Mouse (Mus musculus) limb, embryonic 10.5 days (tissue): ENCODE results near the gene Rbfox1. TPM values are rescaled to one million over a fixed set of nuclear protein-coding genes. Genes with fewer than 3 reads are reported as not detected.

Experiments used
- DNase-seq: peaks from one replicate; pipeline ENCODE4 v3.0.0-alpha.2; 2017; ENCODE audit warnings: low spot score
- H3K27ac ChIP-seq: fragments of 300-500 bp; sonication (generic); 2 replicates; pipeline ENCODE4 v1.5.1; 2016; ENCODE audit warnings: mild to moderate bottlenecking
- H3K27me3 ChIP-seq: fragments of 300-500 bp; sonication (generic); 2 replicates; pipeline ENCODE4 v1.6.1; 2016; ENCODE audit warnings: low read depth, mild to moderate bottlenecking; ENCODE audit not compliant: poor library complexity, severe bottlenecking
- H3K36me3 ChIP-seq: fragments of 300-500 bp; sonication (generic); 2 replicates; pipeline ENCODE4 v1.6.1; 2016; ENCODE audit warnings: mild to moderate bottlenecking, moderate library complexity
- H3K4me1 ChIP-seq: fragments of 300-500 bp; sonication (generic); 2 replicates; pipeline ENCODE4 v1.6.1; 2016
- H3K4me3 ChIP-seq: fragments of 300-500 bp; sonication (generic); 2 replicates; pipeline ENCODE4 v1.5.1; 2016; ENCODE audit warnings: mild to moderate bottlenecking, moderate library complexity
- H3K9me3 ChIP-seq: fragments of 300-500 bp; sonication (generic); replicated peaks from 2 replicates; pipeline ENCODE4 v1.6.1; 2016; ENCODE audit warnings: mild to moderate bottlenecking
- WGBS: fragments of 180-500 bp; shearing (Covaris S2); methylation state at CpG from one replicate; pipeline ENCODE4 v1.1.7; 2016; 5-methylcytosine and 5-hydroxymethylcytosine counted together
- polyA plus RNA-seq: library from polyadenylated mRNA; unstranded; fragments of >200 nt; fragmentation: Nextera tagmentation; extraction: Ambion mirVana; gene quantifications from 2 replicates; pipeline ENCODE4 v1.2.1, GENCODE M21; 2016

Rbfox1 gene
- polyA plus RNA-seq, 1 experiment from 2014 or later: 0.64 TPM

DNA sequence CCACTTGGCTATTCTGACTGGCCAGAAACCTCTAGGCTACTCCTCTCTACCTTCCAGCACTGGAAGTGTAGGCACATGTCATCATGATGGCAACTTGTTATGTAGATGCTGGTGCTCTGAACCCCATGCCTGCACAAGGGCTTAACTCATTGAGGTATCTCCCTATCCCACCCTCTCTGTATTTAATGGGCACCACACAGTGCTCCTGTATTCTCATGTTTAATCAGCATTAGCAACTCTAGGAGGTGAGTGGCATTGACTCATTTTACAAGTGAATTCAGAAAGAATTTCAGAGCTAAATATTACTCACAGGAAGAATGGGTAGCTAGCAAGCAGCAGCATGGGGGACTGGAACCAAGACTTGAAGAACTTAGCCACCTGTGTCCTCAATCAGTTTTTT is 321.3 kb downstream of the Rbfox1 start:
- no peak overlapping the region for H3K27ac ChIP-seq
- H3K9me3 ChIP-seq: no peaks in the 10 kb centered on the region
- no peaks in the 10 kb centered on the region for H3K4me1 ChIP-seq
- no peaks in the 10 kb centered on the region for H3K36me3 ChIP-seq
- no peak for DNase-seq
- H3K27me3 ChIP-seq: no peaks in the 10 kb centered on the region
- no peak overlapping the region for H3K4me3 ChIP-seq

DNA sequence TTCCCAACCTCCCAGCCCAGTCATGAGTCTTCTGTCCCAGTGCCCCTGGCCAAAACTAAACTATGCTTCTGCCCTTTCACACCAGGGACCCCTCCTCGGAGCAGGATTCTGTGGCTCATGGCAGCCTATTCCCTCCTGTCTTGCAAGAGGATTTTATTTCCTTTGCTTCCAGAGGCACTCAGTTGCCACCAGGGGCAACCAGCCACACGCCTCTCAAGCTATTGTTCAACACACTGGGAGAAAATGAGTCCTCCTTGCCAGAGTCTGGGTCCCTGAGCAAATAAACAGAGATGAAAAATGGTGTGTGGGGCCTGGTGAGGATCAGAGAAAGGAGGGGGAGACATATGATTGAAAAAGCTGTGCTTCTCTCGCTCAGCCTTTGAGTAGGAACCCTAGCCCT is 327.8 kb downstream of the Rbfox1 start:
- Histone ChIP-seq H3K27ac (no peak overlapping the region), H3K4me1 (no peaks in the 10 kb centered on the region), H3K4me3 (no peak overlapping the region), H3K27me3 (no peaks in the 10 kb centered on the region), H3K36me3 (no peaks in the 10 kb centered on the region), H3K9me3 (no peaks in the 10 kb centered on the region)
- WGBS: 52% methylated on average over 3 of the region's 3 CpGs
- DNase-seq: no peak

DNA sequence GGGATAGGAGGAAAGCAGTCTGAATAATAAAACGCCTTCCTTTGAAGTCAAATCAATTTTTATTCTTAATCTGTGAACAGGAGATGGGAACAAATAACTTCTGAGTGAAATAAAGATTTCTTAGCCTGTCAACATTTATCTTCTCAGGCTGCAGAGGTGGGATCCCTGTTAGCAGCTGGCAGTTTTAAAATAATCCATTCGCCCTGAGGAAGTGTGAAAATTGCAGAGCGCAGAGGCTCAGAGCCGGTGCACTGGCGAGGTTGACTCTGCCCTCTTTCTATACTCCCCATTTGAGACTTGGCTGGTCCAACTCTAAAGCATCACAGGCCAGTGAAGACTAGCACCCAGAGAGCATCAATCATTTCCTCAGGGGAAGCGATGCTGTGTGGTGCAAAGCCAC is 342.3 kb downstream of the Rbfox1 start:
- no peaks in the 10 kb centered on the region for H3K27me3 ChIP-seq
- H3K27ac ChIP-seq: no peak overlapping the region
- no peak overlapping the region for H3K4me3 ChIP-seq
- 65% methylated on average over 6 of the region's 6 CpGs for WGBS
- H3K36me3 ChIP-seq: no peaks in the 10 kb centered on the region
- no peaks in the 10 kb centered on the region for H3K4me1 ChIP-seq
- no peaks in the 10 kb centered on the region for H3K9me3 ChIP-seq
- DNase-seq: no peak

DNA sequence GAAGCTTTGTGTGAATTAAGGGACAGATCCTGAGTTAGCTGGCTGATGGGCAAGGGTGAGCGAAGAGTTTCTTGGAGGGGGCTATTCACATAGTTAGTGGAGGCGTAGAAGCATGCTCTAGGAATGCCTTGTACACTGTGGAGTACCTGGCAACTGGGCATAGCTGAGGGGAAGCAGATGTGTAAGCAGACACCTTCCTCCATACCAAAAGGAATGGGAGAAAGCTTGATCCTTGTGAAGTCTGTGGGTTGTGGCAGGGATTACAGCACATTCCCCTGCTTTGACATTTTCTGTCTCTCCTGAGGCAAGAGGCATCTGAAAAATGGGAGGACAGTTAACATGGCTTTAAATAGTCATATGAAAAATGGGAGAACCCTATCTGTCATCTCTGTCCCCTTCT is 347.8 kb downstream of the Rbfox1 start:
- H3K27ac ChIP-seq: no peak overlapping the region
- 94% methylated on average over 2 of the region's 2 CpGs for WGBS
- no peak for DNase-seq

DNA sequence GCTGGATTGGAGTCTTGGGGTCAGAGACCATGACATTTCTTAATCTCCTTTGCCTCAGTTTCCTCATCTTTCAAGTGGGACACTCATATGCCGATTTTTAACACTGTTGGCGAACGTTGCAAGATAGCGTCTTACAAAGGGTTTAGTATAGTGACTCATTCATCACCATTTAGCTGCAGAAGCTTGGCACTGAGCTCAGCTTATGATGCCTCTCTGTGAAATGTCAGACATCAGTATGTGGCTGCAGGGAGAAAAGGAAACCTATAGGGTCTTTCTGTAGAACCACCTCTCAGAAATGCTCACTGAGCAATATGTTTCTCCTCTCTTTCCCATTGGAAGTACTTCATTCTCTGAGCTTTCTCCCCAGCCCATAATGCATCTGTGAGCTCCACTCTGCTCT is 356.2 kb downstream of the Rbfox1 start:
- no peak for DNase-seq
- 91% methylated on average over 4 of the region's 4 CpGs for WGBS
- Histone ChIP-seq H3K27ac (no peak overlapping the region), H3K4me3 (no peak overlapping the region), H3K27me3 (no peaks in the 10 kb centered on the region), H3K4me1 (no peaks in the 10 kb centered on the region), H3K9me3 (no peaks in the 10 kb centered on the region), H3K36me3 (no peaks in the 10 kb centered on the region)

More for the DNA sequence above, 347.8 kb downstream of the Rbfox1 start:
- Histone ChIP-seq H3K27me3 (no peaks in the 10 kb centered on the region), H3K9me3 (no peaks in the 10 kb centered on the region), H3K4me1 (no peaks in the 10 kb centered on the region), H3K4me3 (no peak overlapping the region), H3K36me3 (no peaks in the 10 kb centered on the region)

DNA sequence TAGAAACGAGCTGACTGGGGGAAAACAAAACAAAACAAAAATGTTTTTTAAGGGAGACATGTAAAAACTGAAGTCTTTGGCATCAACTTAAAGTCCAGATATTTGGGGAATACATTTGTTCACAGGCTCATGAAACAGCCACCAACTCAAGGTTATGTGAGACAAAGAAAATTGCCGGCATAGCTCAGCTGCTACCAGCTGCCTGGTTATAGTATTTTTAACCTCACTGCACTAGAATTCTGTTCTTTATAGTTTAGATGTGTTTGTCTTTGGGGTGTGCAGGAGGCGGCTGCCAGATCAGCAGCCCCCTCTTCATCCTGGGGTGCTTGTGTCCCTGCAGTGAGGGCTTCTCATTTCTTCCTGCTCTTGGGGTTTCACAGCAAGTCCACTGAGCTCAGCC is 357.3 kb downstream of the Rbfox1 start:
- Histone ChIP-seq H3K9me3 (no peaks in the 10 kb centered on the region), H3K36me3 (no peaks in the 10 kb centered on the region), H3K4me1 (no peaks in the 10 kb centered on the region), H3K27ac (no peak overlapping the region), H3K27me3 (no peaks in the 10 kb centered on the region), H3K4me3 (no peak overlapping the region)
- 86% methylated on average over 3 of the region's 3 CpGs for WGBS
- DNase-seq: no peak

DNA sequence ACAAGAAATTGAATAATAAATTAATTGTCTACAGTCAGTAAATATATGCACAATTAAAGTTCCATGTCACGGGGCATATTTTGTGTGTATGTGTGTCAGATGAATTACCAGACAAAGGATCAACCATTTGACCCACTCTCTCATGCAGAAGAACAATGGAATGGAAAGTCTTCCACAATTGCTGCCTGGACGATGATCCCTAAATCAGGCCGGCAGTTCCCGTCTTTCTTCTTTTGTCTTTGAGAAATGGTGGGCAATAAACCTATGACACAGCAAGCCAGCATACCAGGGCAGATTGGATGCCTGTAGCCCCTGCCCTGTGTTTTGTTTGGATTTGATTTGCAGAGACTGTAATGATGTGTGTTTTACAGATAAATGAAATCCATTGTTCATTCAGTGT is 362.4 kb downstream of the Rbfox1 start:
- Histone ChIP-seq H3K27ac (no peak overlapping the region), H3K4me1 (no peaks in the 10 kb centered on the region), H3K4me3 (no peak overlapping the region), H3K36me3 (no peaks in the 10 kb centered on the region), H3K9me3 (no peaks in the 10 kb centered on the region), H3K27me3 (no peaks in the 10 kb centered on the region)
- 82% methylated on average over 4 of the region's 4 CpGs for WGBS
- DNase-seq: no peak

DNA sequence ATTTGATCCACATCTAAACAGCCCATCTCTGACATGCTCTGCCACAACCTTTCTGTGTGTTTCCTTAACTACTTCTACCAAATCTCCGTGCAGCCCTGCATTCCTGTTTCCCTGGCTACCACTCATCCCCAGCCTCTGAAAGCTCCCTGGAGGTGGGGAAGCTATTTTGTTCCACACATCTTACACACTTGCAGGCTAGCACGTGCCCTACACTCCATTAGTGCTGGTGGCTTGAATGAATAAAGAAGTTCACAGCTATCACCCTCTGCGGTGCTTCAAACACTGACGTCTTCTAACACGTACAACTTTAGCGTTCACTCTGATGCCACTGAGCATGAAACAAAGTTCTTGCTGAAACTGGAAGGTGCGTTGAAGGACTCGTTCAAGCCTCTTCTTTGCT is 379.4 kb downstream of the Rbfox1 start:
- DNase-seq: no peak
- Histone ChIP-seq H3K27ac (no peak overlapping the region), H3K4me3 (no peak overlapping the region), H3K36me3 (no peaks in the 10 kb centered on the region), H3K4me1 (no peaks in the 10 kb centered on the region), H3K27me3 (no peaks in the 10 kb centered on the region), H3K9me3 (no peaks in the 10 kb centered on the region)
- 85% methylated on average over 8 of the region's 8 CpGs for WGBS

DNA sequence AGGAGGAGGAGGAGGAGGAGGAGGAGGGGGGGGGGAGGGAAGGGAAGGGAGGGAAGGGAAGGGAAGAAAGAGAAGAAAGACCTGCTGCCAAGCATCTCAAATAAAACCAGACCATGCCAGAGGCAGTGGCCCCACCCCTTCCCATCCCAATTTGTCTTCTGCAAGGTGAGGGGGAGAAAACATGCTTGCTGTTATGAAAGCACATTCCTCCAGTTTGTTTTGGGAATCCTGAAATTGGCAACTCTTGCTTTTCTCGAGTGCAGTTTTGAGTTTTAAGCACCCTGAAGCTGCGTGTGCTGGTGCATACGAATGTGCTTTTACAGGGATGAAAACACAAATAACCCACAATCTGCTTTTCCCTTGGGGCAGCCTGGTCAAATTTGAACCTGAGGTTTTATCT is 380.5 kb downstream of the Rbfox1 start:
- H3K36me3 ChIP-seq: no peaks in the 10 kb centered on the region
- H3K9me3 ChIP-seq: no peaks in the 10 kb centered on the region
- no peak overlapping the region for H3K4me3 ChIP-seq
- H3K27ac ChIP-seq: no peak overlapping the region
- no peaks in the 10 kb centered on the region for H3K27me3 ChIP-seq
- no peaks in the 10 kb centered on the region for H3K4me1 ChIP-seq
- DNase-seq: no peak
- 83% methylated on average over 3 of the region's 3 CpGs for WGBS

DNA sequence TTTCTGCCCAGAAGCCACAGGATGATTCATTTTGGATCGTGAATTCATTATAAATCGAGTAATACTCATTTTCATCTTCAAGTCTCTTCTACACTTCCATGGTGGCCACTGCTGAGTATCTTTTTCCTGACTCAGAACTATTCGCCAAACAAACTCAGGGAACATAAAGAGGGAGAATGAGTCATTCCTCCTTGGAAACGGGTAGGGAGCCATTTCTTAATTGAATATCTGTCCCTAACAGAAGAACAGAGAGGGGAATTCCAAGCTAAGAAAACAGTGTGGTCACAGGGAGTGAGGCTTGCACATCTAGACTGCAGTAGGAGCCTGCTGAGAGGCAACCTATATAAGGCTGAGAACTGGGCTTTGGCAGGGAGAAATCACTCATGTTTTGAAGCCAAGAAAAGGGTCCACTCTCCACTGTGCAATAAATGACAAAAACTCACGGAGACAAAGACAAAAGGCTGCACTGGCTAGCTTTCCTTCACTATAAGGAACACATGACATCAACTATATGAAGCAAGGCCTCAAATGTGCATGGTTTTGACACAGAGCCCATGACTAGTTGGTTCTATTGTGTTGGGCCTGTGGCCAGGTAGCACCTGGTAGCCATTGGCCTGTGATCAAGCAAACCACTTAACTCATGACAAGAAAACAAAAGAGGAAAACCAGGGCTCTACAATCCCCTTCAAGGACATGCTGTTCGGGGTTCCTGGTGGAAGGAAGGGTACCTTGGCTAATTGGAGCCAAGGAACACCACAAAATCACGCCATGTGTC is 386.6 kb downstream of the Rbfox1 start:
- H3K9me3 ChIP-seq: no peaks in the 10 kb centered on the region
- H3K4me1 ChIP-seq: no peaks in the 10 kb centered on the region
- H3K27ac ChIP-seq: no peak overlapping the region
- no peak for DNase-seq
- no peaks in the 10 kb centered on the region for H3K27me3 ChIP-seq
- WGBS: 83% methylated on average over 7 of the region's 7 CpGs
- no peak overlapping the region for H3K4me3 ChIP-seq
- H3K36me3 ChIP-seq: no peaks in the 10 kb centered on the region

DNA sequence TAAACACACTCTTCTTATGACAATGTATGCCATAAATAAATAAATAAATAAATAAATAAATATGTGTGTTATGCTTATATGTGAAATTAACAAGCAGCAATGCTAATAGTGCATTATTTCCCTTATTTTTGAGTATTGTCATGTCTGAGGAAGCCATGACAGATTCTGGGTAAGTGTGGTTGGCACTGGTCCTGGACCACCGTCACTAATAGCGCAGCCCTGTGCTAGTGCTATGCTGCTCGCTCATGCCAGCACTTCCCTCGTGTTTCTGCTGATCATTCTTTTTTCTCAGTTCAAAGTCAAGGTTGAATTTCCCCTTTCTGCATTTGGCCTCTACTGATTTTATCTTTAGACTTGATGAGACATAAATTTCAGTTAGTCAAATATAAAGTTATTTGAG is 398.3 kb downstream of the Rbfox1 start:
- Histone ChIP-seq H3K36me3 (no peaks in the 10 kb centered on the region), H3K4me3 (no peak overlapping the region), H3K4me1 (no peaks in the 10 kb centered on the region), H3K27ac (no peak overlapping the region), H3K9me3 (no peaks in the 10 kb centered on the region), H3K27me3 (no peaks in the 10 kb centered on the region)
- DNase-seq: no peak
- 91% methylated on average over 4 of the region's 4 CpGs for WGBS

DNA sequence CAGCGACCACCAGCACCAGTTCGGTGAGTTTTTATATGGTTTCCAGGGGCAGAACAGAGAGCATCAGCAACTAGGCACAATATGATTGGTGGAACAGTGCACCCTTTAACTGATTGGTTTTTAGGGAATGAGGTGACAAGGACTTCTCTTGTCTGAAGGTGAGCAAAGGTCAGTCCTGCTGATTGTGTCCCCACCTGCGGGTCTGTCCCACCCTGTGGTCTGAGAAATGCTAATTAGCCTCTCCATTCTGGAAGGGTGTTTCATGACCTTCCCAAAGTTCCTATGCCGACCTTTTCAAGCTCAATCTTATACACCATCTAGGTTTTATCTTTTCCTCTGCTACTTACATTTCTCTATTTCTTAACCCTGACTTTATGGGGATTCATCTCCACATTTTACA is 399.2 kb downstream of the Rbfox1 start:
- 69% methylated on average over 4 of the region's 4 CpGs for WGBS
- H3K9me3 ChIP-seq: no peaks in the 10 kb centered on the region
- no peak for DNase-seq

DNA sequence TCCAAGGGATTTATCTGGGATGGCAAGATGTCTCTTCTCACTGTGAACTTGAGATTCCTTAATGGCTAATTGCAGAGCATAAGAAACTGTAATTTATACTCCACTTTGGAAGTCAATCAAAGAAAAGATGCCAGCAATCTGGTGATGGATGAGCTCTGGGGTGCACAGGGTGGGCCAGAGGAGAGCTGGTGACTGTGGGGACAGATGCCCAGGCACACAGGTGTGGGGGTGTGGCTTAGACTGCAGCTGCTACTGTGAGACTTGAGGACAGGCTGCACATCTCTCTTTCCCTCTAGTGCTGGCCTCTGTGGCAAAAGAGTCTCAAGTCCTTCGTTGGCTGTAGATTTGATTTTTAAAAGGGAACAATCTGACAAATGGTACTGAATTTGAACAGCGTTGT is 402.5 kb downstream of the Rbfox1 start:
- no peak for DNase-seq
- WGBS: 80% methylated on average over 2 of the region's 2 CpGs
- Histone ChIP-seq H3K4me3 (no peak overlapping the region), H3K4me1 (no peaks in the 10 kb centered on the region), H3K36me3 (no peaks in the 10 kb centered on the region), H3K27ac (no peak overlapping the region), H3K9me3 (no peaks in the 10 kb centered on the region), H3K27me3 (no peaks in the 10 kb centered on the region)

More for the DNA sequence above, 399.2 kb downstream of the Rbfox1 start:
- Histone ChIP-seq H3K27me3 (no peaks in the 10 kb centered on the region), H3K4me1 (no peaks in the 10 kb centered on the region), H3K27ac (no peak overlapping the region), H3K4me3 (no peak overlapping the region), H3K36me3 (no peaks in the 10 kb centered on the region)

DNA sequence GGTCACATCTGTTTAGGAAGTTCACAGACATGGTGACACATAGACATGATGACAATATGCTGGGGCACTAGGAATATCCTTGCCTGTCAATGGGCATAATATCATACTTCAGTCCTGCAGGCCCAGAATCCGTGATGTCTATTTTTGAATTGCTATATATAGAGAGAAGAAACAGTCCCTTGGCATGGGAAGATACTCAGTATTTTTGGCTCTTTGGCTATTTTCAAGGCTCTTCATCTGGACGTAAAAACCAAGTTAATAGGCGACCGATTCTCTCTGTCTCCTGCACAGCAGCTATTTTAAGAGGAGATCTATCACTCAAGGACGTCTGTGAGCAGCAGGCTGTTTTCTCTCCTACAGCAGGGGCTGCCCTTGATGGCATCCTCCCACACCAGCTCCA is 415.0 kb downstream of the Rbfox1 start:
- Histone ChIP-seq H3K27ac (no peak overlapping the region), H3K36me3 (no peaks in the 10 kb centered on the region), H3K4me1 (no peaks in the 10 kb centered on the region), H3K4me3 (no peak overlapping the region), H3K9me3 (no peaks in the 10 kb centered on the region), H3K27me3 (no peaks in the 10 kb centered on the region)
- WGBS: 82% methylated on average over 5 of the region's 5 CpGs
- no peak for DNase-seq
